ENCODE assay signal across 8 mouse cellular contexts in genomic region chr1:193324224-193324623, GRCm38 (mm10). TPM values are rescaled to one million over a fixed set of nuclear protein-coding genes. Genes with fewer than 3 reads are reported as not detected.
A peak's percentile ranks its signal among the peaks of the same experiment; 100 is the strongest.
DNase-seq lines count a peak whose midpoint lies in the region; ATAC-seq and TF ChIP-seq lines count a peak whose summit lies in the region.

No protein-coding gene starts in this region.

- H3K4me2 ChIP-seq in forebrain, postnatal 0 days (ENCODE audit: low read depth) = no peak overlapping the region
- no peak overlapping the region for H3K4me2 ChIP-seq in midbrain, postnatal 0 days (ENCODE audit: low read depth, low read length, poor library complexity, severe bottlenecking)
- H3K4me2 ChIP-seq in midbrain, embryonic 16.5 days (ENCODE audit: low read length) = no peak overlapping the region
- H3K4me2 ChIP-seq in limb, embryonic 11.5 days (ENCODE audit: low read depth, severe bottlenecking) = no peak overlapping the region
- H3K4me2 ChIP-seq in heart, embryonic 12.5 days = no peak overlapping the region

- no peak overlapping the region for H3K9ac ChIP-seq in forebrain, postnatal 0 days
- H3K9ac ChIP-seq in midbrain, postnatal 0 days (replicated peaks; ENCODE audit: low read length, poor library complexity, severe bottlenecking) = no peak overlapping the region
- no peak overlapping the region for H3K9ac ChIP-seq in midbrain, embryonic 16.5 days (ENCODE audit: low read depth, low read length)
- no peak overlapping the region for H3K9ac ChIP-seq in limb, embryonic 11.5 days (ENCODE audit: low read length)
- no peak overlapping the region for H3K9ac ChIP-seq in heart, embryonic 12.5 days

- no peaks in the 10 kb centered on the region for H3K27me3 ChIP-seq in forebrain, postnatal 0 days (ENCODE audit: insufficient read depth, low read length)
- H3K27me3 ChIP-seq in forebrain, embryonic 10.5 days (ENCODE audit: poor library complexity, severe bottlenecking) = no peaks in the 10 kb centered on the region
- no peaks in the 10 kb centered on the region for H3K27me3 ChIP-seq in midbrain, postnatal 0 days (ENCODE audit: insufficient read depth, low read length)
- H3K27me3 ChIP-seq in midbrain, embryonic 16.5 days (ENCODE audit: control insufficient read depth, insufficient read depth, low read depth, low read length) = no peaks in the 10 kb centered on the region
- no peaks in the 10 kb centered on the region for H3K27me3 ChIP-seq in limb, embryonic 11.5 days (ENCODE audit: control insufficient read depth, insufficient read depth, low read length)
- H3K27me3 ChIP-seq in heart, embryonic 12.5 days (replicated peaks) = no peaks in the 10 kb centered on the region

- no peaks in the 10 kb centered on the region for H3K4me1 ChIP-seq in forebrain, postnatal 0 days (ENCODE audit: insufficient read depth)
- H3K4me1 ChIP-seq in forebrain, embryonic 10.5 days = peaks cover 15% of the 10 kb centered on the region
- no peaks in the 10 kb centered on the region for H3K4me1 ChIP-seq in midbrain, postnatal 0 days (ENCODE audit: insufficient read depth, low read length)
- no peaks in the 10 kb centered on the region for H3K4me1 ChIP-seq in midbrain, embryonic 16.5 days (ENCODE audit: control insufficient read depth, insufficient read depth, low read length)
- no peaks in the 10 kb centered on the region for H3K4me1 ChIP-seq in limb, embryonic 11.5 days (ENCODE audit: control insufficient read depth, insufficient read depth, low read length)
- peaks cover 28% of the 10 kb centered on the region for H3K4me1 ChIP-seq in heart, embryonic 12.5 days (replicated peaks)

- 45% methylated on average over 2 of the region's 2 CpGs for WGBS in forebrain, postnatal 0 days
- WGBS in forebrain, embryonic 10.5 days = 44% methylated on average over 2 of the region's 2 CpGs
- WGBS in midbrain, postnatal 0 days = 56% methylated on average over 2 of the region's 2 CpGs
- WGBS in midbrain, embryonic 16.5 days = 44% methylated on average over 2 of the region's 2 CpGs
- 38% methylated on average over 2 of the region's 2 CpGs for WGBS in limb, embryonic 11.5 days
- 49% methylated on average over 2 of the region's 2 CpGs for WGBS in heart, embryonic 12.5 days

- no peaks in the 10 kb centered on the region for H3K9me3 ChIP-seq in forebrain, postnatal 0 days (ENCODE audit: low read length)
- H3K9me3 ChIP-seq in forebrain, embryonic 10.5 days = no peaks in the 10 kb centered on the region
- H3K9me3 ChIP-seq in midbrain, postnatal 0 days (ENCODE audit: low read length) = no peaks in the 10 kb centered on the region
- no peaks in the 10 kb centered on the region for H3K9me3 ChIP-seq in midbrain, embryonic 16.5 days (replicated peaks; ENCODE audit: control insufficient read depth, low read length, poor library complexity, severe bottlenecking)
- no peaks in the 10 kb centered on the region for H3K9me3 ChIP-seq in limb, embryonic 11.5 days (ENCODE audit: control insufficient read depth, low read length)
- no peaks in the 10 kb centered on the region for H3K9me3 ChIP-seq in heart, embryonic 12.5 days (replicated peaks)

- ATAC-seq in forebrain, postnatal 0 days = no peak
- no peak for ATAC-seq in midbrain, postnatal 0 days (ENCODE audit: low FRiP score)
- ATAC-seq in midbrain, embryonic 16.5 days = no peak
- ATAC-seq in limb, embryonic 11.5 days (ENCODE audit: insufficient number of reproducible peaks, low FRiP score, low TSS enrichment, low read depth) = no peak
- no peak for ATAC-seq in heart, embryonic 12.5 days (ENCODE audit: insufficient number of reproducible peaks, low FRiP score)

- H3K36me3 ChIP-seq in forebrain, postnatal 0 days (ENCODE audit: insufficient read depth) = no peaks in the 10 kb centered on the region
- no peaks in the 10 kb centered on the region for H3K36me3 ChIP-seq in forebrain, embryonic 10.5 days (replicated peaks)
- no peaks in the 10 kb centered on the region for H3K36me3 ChIP-seq in midbrain, postnatal 0 days (ENCODE audit: insufficient read depth, low read length)
- H3K36me3 ChIP-seq in midbrain, embryonic 16.5 days (ENCODE audit: control insufficient read depth, insufficient read depth, low read length) = no peaks in the 10 kb centered on the region
- H3K36me3 ChIP-seq in limb, embryonic 11.5 days (ENCODE audit: control insufficient read depth, insufficient read depth, low read length) = no peaks in the 10 kb centered on the region
- no peaks in the 10 kb centered on the region for H3K36me3 ChIP-seq in heart, embryonic 12.5 days

- DNase-seq in forebrain, postnatal 0 days = no peak
- DNase-seq in forebrain, embryonic 10.5 days (ENCODE audit: extremely low spot score, low spot score) = no peak
- peak; percentile 45 for DNase-seq in midbrain, postnatal 0 days (ENCODE audit: low spot score)
- DNase-seq in brain, adult 2 months (ENCODE audit: low read depth, low spot score) = peak; percentile 72
- DNase-seq in limb, embryonic 11.5 days (ENCODE audit: low spot score) = peak; percentile 54
- no peak for DNase-seq in MN1 (ENCODE audit: low spot score)

- no peak overlapping the region for H3K27ac ChIP-seq in forebrain, postnatal 0 days (ENCODE audit: low read depth, low read length)
- no peak overlapping the region for H3K27ac ChIP-seq in forebrain, embryonic 10.5 days
- H3K27ac ChIP-seq in midbrain, postnatal 0 days (ENCODE audit: low read depth, low read length) = no peak overlapping the region
- no peak overlapping the region for H3K27ac ChIP-seq in midbrain, embryonic 16.5 days (ENCODE audit: low read length)
- H3K27ac ChIP-seq in limb, embryonic 11.5 days (replicated peaks; ENCODE audit: low read depth, low read length) = no peak overlapping the region
- no peak overlapping the region for H3K27ac ChIP-seq in heart, embryonic 12.5 days (ENCODE audit: poor library complexity, severe bottlenecking)

- peak; percentile 70 for TF ChIP-seq CTCF in forebrain, postnatal 0 days (IDR thresholded peaks at IDR 0.05; ENCODE audit: low read depth)
- peak; percentile 70 for TF ChIP-seq CTCF in midbrain, postnatal 0 days (IDR thresholded peaks at IDR 0.05)

- no peak overlapping the region for H3K4me3 ChIP-seq in forebrain, postnatal 0 days (ENCODE audit: low read depth, low read length)
- no peak overlapping the region for H3K4me3 ChIP-seq in forebrain, embryonic 10.5 days
- H3K4me3 ChIP-seq in midbrain, postnatal 0 days (ENCODE audit: low read depth, low read length) = no peak overlapping the region
- no peak overlapping the region for H3K4me3 ChIP-seq in midbrain, embryonic 16.5 days (ENCODE audit: low read depth, low read length)
- H3K4me3 ChIP-seq in limb, embryonic 11.5 days (ENCODE audit: low read depth, low read length) = no peak overlapping the region
- H3K4me3 ChIP-seq in heart, embryonic 12.5 days = no peak overlapping the region

RNA-seq across cellular contexts. Expression of gene Camk1g, which starts 45.9 kb away (rescaled TPM):
- 50.3 and 56.1 TPM in 2 replicates for total RNA-seq in forebrain, postnatal 0 days (2014; rRNA removed)
- polyA plus RNA-seq in forebrain, postnatal 0 days (2015; fragmentation: Nextera tagmentation; extraction: Ambion mirVana) = 37.4 and 46.0 TPM in 2 replicates
- polyA plus RNA-seq in forebrain, embryonic 10.5 days (2016; fragmentation: Nextera tagmentation; extraction: Ambion mirVana) = 12.1 and 12.2 TPM in 2 replicates
- total RNA-seq in midbrain, postnatal 0 days (2014; rRNA removed) = 48.1 and 54.7 TPM in 2 replicates
- 46.6 and 50.3 TPM in 2 replicates for polyA plus RNA-seq in midbrain, postnatal 0 days (2015; fragmentation: Nextera tagmentation; extraction: Ambion mirVana)
- 53.5 and 54.1 TPM in 2 replicates for polyA plus RNA-seq in midbrain, embryonic 16.5 days (2015; fragmentation: Nextera tagmentation; extraction: Ambion mirVana)
- 12.2 and 17.1 TPM in 2 replicates for polyA plus RNA-seq in limb, embryonic 11.5 days (2014; fragmentation: Nextera tagmentation; extraction: Ambion mirVana)
- 6.9 and 7.1 TPM in 2 replicates for polyA plus RNA-seq in heart, embryonic 12.5 days (2016; fragmentation: Nextera tagmentation; extraction: Ambion mirVana)

RNA-seq across cellular contexts. Expression of gene G0s2, which starts 51.2 kb away (rescaled TPM):
- total RNA-seq in forebrain, postnatal 0 days (2014; rRNA removed) = 5.7 and 11.0 TPM in 2 replicates
- 4.7 and 5.0 TPM in 2 replicates for polyA plus RNA-seq in forebrain, postnatal 0 days (2015; fragmentation: Nextera tagmentation; extraction: Ambion mirVana)
- polyA plus RNA-seq in forebrain, embryonic 10.5 days (2016; fragmentation: Nextera tagmentation; extraction: Ambion mirVana) = 5.6 and 6.1 TPM in 2 replicates
- 5.3 and 8.6 TPM in 2 replicates for total RNA-seq in midbrain, postnatal 0 days (2014; rRNA removed)
- 5.8 and 6.5 TPM in 2 replicates for polyA plus RNA-seq in midbrain, postnatal 0 days (2015; fragmentation: Nextera tagmentation; extraction: Ambion mirVana)
- polyA plus RNA-seq in midbrain, embryonic 16.5 days (2015; fragmentation: Nextera tagmentation; extraction: Ambion mirVana) = 5.1 and 6.9 TPM in 2 replicates
- polyA plus RNA-seq in limb, embryonic 11.5 days (2014; fragmentation: Nextera tagmentation; extraction: Ambion mirVana) = 6.2 and 6.9 TPM in 2 replicates
- polyA plus RNA-seq in heart, embryonic 12.5 days (2016; fragmentation: Nextera tagmentation; extraction: Ambion mirVana) = 36.5 and 38.2 TPM in 2 replicates

Comparison
In these comparisons a context has a peak if more than half of its experiments do, and no peak if none do; other contexts are left out.
1. DNase-seq: peak in midbrain, postnatal 0 days (single experiment), brain, adult 2 months (single experiment) and limb, embryonic 11.5 days (single experiment); none in forebrain, postnatal 0 days (single experiment), forebrain, embryonic 10.5 days (single experiment) and MN1 (single experiment).